Mouse (Mus musculus): ENCODE results near the gene Card14.

GRCm38 (mm10) chr11:119310621-119311020 is 3.1 kb downstream of the Card14 start:
- TF ChIP-seq POLR2A (IDR thresholded peaks at IDR 0.05; ENCODE audit: low read depth, low read length) (no peak), CTCF (IDR thresholded peaks at IDR 0.05; ENCODE audit: borderline replicate concordance, insufficient read depth, low read length) (no peak)

All from embryonic fibroblast, embryonic 13.5 days (primary cell).